Mouse (Mus musculus): ENCODE data around the gene Gm20388.

Gene Gm20388

GRCm38 (mm10) chr8:121885433-121885832 is 1974.8 kb downstream of the Gm20388 start:
- intact Hi-C loops (cut with DNase I), result no loop called here

- intact Hi-C loops (cut with DNase I), result no loop called here
These were observed 1976.9 kb downstream of the Gm20388 start for GRCm38 (mm10) chr8:121887547-121887946.

DNA sequence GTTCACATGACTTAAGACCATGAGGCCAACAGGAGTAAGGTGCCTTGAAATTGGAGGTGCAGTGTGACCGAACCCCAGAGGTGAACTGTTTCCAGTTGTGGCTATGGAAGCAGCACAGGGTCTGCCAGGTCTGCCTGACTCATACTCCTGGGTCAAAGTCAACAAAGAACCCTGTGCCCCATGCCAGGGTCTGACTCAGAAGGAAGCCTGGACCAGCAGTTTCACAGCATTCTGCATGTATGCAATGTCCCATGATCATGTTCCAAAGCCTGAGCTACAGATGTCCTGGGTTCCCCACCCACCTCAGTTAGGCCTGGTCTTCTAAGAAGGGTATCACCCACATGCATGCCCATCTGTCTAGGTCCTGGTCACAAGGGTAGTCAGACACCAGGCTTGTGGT is 1978.7 kb downstream of the Gm20388 start:
- intact Hi-C loops (cut with DNase I), result no loop called here

GRCm38 (mm10) chr8:121889810-121890785 is 1979.5 kb downstream of the Gm20388 start:
- intact Hi-C loops (cut with DNase I), result no loop called here

- intact Hi-C loops (cut with DNase I), result no loop called here
These were observed 1982.2 kb downstream of the Gm20388 start for GRCm38 (mm10) chr8:121892875-121893274.

DNA sequence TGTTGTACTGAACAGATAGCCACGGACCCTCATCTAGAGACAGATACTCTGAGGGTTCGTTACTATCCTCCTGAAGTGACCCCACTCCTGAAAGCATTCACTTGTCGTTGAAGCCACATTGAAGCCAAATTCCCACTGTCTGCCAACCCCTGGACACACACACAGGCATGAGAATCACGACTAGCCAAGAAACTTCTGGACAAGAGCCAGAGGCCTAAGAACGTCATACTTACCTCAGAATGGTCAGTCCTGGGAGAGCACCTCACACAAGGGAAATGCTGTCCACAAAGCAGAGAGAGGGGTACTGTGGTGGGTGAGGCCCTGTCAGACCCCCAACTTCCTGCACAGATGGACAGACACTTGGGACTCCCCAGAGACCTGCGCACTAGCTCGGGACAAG is 1985.3 kb downstream of the Gm20388 start:
- intact Hi-C loops (cut with DNase I), result no loop called here

GRCm38 (mm10) chr8:121896476-121897145 is 1986.0 kb downstream of the Gm20388 start:
- intact Hi-C loops (cut with DNase I), result no loop called here

GRCm38 (mm10) chr8:121897205-121897604 is 1986.6 kb downstream of the Gm20388 start:
- intact Hi-C loops (cut with DNase I), result no loop called here

- intact Hi-C loops (cut with DNase I), result no loop called here
These were observed 1987.3 kb downstream of the Gm20388 start for GRCm38 (mm10) chr8:121897871-121898381.

GRCm38 (mm10) chr8:121898401-121898931 is 1987.8 kb downstream of the Gm20388 start:
- intact Hi-C loops (cut with DNase I), result no loop called here

DNA sequence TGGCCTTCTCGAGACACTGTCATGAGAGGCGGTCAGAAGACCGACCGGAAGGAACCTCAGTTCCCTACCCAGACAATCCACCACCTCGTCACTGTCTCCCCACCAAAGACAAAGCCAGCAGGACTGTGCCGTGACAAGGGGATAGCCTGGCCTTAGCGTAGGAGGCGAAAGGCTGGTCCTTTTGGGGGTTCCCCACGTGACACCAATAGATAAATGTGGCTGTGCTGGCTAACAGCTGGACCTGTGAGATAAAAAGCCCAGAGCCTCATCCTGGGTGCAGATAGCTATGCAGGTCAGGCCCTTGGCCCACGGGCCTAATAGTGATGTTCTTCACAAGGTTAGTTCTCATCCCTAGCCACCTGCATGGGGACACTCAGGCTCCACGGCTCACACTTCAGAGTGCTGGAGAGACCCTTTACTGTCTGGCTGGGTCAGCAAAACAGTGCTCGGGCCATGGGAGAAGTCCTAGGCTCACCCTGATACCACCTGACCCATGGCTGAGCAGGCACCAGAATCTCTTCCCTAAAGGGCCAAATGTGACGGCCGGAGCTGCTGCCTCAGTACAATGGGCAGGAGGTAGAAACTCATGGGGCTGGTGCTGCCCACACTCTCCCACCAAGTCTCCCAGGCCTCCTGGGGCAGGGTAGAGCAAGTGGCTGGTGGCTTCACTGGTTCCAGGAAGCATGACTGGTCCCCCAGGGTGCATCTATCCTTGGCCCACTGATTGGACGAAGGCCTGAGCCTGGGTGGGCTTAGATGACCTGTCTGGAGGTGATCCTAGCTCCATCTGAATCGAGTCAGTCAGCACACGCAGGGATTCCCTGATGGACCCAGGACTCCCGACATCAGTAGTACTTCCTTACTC is 1988.8 kb downstream of the Gm20388 start:
- intact Hi-C loops (cut with DNase I), result no loop called here

DNA sequence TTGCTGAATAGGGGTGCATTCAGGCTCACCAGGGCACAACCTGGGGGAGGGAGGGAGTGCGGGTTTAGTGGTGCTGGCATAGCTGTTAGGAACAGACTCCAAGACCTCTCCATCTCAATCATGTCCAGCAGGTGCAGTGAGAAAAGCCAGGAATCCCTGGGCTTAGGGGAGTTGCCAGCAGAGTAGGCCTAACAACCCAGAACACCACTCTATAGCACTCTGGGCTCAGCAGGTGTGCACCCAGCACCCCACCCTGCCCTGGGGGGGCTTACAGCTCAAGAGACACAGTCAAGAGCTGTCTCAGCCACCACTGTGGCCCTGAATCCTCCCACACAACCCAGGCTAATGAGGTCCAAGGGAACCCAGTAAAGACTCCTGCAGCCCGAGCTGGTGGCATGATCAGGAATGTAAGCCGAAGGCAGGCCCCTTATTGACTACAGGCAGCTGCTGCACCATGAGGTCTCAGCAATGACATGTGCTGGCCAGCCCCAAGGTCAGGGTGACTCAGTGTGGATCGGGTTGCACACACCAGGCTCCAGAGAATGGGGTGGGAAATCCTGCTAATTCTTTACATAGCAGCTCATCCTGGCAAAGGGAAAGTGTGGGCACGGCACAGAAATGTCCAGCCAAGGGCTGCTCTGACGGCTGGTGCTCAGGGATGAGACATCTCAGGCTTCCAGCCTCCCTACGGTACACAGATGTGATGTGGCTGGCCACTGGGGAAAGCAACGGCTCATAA is 1991.0 kb downstream of the Gm20388 start:
- intact Hi-C loops (cut with DNase I), result no loop called here

- intact Hi-C loops (cut with DNase I), result no loop called here
These were observed 1993.3 kb downstream of the Gm20388 start for GRCm38 (mm10) chr8:121903977-121904376.

GRCm38 (mm10) chr8:121904999-121905398 is 1994.4 kb downstream of the Gm20388 start:
- intact Hi-C loops (cut with DNase I), result no loop called here

DNA sequence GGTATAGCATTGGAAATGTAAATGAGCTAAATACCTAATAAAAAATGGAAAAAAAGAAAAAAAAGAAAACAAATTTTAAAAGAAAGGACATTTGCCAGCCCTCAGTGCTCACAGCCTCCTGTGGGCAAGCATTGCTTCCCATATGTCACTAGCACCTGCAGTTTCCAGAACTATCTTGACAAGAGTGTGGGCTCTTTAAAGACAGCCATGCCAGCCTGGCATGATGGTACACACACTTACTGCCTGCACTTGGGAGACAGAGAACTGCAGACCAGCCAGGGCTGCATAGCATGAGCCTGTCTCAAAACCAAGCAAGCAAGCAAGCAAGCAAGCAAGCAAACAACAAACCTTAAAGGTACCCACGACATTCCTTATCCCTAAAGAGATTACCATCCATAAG is 1994.8 kb downstream of the Gm20388 start:
- intact Hi-C loops (cut with DNase I), result no loop called here

- intact Hi-C loops (cut with DNase I), result no loop called here
These were observed 1995.2 kb downstream of the Gm20388 start for GRCm38 (mm10) chr8:121905864-121906263.

- intact Hi-C loops (cut with DNase I), result no loop called here
These were observed 1996.2 kb downstream of the Gm20388 start for GRCm38 (mm10) chr8:121906542-121907512.

GRCm38 (mm10) chr8:121907587-121908248 is 1997.1 kb downstream of the Gm20388 start, which contains the start of gene Slc7a5:
Slc7a5 (minus strand) TSS chr8:121907694.
- intact Hi-C loops (cut with DNase I), result loop anchor here (2.0 kb wide), 1 partner anchor 35 kb away; no protein-coding TSS in a partner anchor

Measured in adrenal gland (tissue).